Mouse (Mus musculus) embryonic fibroblast, embryonic 13.5 days (primary cell): Measurements from ENCODE around the gene Vps13c. TPM values are rescaled to one million over a fixed set of nuclear protein-coding genes. Genes with fewer than 3 reads are reported as not detected.

Source experiments
- H3K27ac ChIP-seq: 2 replicates; pipeline ENCODE4 v1.5.1; 2012; ENCODE audit warnings: low read length, control low read depth, inconsistent platforms; ENCODE audit not compliant: insufficient read depth
- H3K4me1 ChIP-seq: 2 replicates; pipeline ENCODE4 v1.6.1; 2011; ENCODE audit warnings: low read length; ENCODE audit not compliant: control insufficient read depth, insufficient read depth
- H3K4me3 ChIP-seq: 2 replicates; pipeline ENCODE4 v1.5.1; 2011; ENCODE audit warnings: mild to moderate bottlenecking, control low read depth, low read length; ENCODE audit not compliant: insufficient read depth
- CTCF ChIP-seq: IDR thresholded peaks from 2 replicates; pipeline ENCODE4 v1.5.1; 2011; ENCODE audit warnings: mild to moderate bottlenecking, control low read depth, low read length, moderate library complexity, borderline replicate concordance; ENCODE audit not compliant: insufficient read depth
- POLR2A ChIP-seq: IDR thresholded peaks from 2 replicates; pipeline ENCODE4 v1.6.1; 2011; ENCODE audit warnings: low read depth, mild to moderate bottlenecking, control low read depth, low read length, moderate library complexity
- polyA plus RNA-seq: library from polyadenylated mRNA; stranded (reverse); fragments of >200 nt; gene quantifications from 2 replicates; pipeline ENCODE4 v1.2.4, GENCODE M21; 2011; ENCODE audit warnings: low read depth; ENCODE audit not compliant: missing spikeins, insufficient read length

Gene Vps13c
- polyA plus RNA-seq, 1 experiment = 27.3 TPM

- no peak for TF ChIP-seq CTCF
- TF ChIP-seq POLR2A = no peak
- no peak overlapping the region for H3K27ac ChIP-seq
- no peaks in the 10 kb centered on the region for H3K4me1 ChIP-seq
- no peak overlapping the region for H3K4me3 ChIP-seq
Observed at GRCm38 (mm10) chr9:68006566-68006965, 166.4 kb downstream of the Vps13c start.

GRCm38 (mm10) chr9:68014991-68015396 is 174.8 kb downstream of the Vps13c start:
- Histone ChIP-seq H3K27ac (no peak overlapping the region), H3K4me3 (no peak overlapping the region), H3K4me1 (no peaks in the 10 kb centered on the region)
- TF ChIP-seq POLR2A (no peak), CTCF (peak; percentile 93)

DNA sequence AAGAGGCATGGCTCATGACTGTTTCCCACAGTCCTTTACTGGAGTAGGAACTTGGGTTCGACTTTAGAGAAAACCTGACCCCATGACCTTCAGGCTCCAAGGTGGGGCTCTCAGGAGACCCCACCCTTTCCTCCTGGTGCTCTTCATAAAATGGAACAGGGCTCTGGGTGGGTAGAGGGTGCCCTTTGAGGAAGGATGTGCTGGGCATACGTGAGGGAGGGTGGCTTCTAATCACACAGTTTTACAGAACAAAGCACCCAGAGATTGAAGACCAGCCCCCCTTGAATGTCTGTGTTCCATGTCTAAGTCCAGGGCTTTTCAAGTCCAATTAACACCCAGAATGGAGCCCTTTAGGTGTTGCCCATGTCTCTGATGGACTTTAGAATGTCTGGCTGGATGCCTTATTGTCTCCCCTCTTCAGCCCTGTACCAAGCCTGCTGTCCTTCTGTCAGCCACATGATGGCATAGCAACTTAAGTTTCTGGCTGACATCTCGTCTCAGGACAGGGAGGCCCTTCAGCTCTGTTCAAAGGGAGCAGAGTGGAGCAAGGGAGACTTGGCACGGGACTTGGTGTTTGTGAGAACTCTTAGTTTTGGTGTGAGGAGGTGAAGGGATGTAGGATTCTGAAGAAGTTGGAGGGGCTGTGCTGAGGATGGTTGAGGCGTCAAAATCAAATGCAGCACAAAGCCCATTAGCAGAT is 176.2 kb downstream of the Vps13c start:
- no peaks in the 10 kb centered on the region for H3K4me1 ChIP-seq
- no peak overlapping the region for H3K4me3 ChIP-seq
- TF ChIP-seq CTCF (peak; percentile 80; the same call in 1 of the 2 replicates), POLR2A (no peak)
- no peak overlapping the region for H3K27ac ChIP-seq

DNA sequence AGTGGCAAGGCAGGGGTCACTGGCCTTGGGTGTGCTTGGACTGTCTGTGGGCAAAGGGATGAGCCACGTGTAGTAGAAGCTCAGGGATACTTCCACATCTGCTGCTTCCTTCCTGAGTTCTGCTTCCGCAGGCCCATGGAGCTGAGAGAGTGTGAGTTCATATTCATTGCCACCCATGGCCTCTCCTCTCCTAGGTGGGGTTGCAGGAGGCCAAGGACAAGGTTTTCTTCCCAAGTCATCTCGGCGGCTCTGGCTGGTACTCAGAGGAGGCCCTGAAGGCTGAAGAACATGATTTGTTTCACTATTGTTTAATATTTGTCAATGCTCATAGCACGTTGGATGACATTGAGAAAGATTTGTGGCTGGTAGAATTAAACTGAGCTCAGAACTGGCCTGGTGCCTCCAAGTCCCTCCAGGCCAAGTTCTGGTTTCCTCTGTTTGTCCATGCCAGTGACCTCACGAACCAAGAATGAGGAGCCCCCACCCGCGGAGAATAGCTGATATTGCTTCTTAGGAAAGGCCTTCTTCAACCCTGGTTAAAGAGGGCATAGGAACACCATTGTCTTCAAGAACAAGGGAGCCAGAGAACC is 180.7 kb downstream of the Vps13c start:
- Histone ChIP-seq H3K27ac (no peak overlapping the region), H3K4me3 (no peak overlapping the region), H3K4me1 (no peaks in the 10 kb centered on the region)
- TF ChIP-seq POLR2A = no peak
- no peak for TF ChIP-seq CTCF

GRCm38 (mm10) chr9:68022311-68023043 is 182.3 kb downstream of the Vps13c start:
- TF ChIP-seq POLR2A = no peak
- TF ChIP-seq CTCF = no peak
- no peak overlapping the region for H3K4me3 ChIP-seq
- H3K27ac ChIP-seq = no peak overlapping the region
- no peaks in the 10 kb centered on the region for H3K4me1 ChIP-seq

- TF ChIP-seq CTCF = no peak
- TF ChIP-seq POLR2A = no peak
- Histone ChIP-seq H3K4me1 (no peaks in the 10 kb centered on the region), H3K4me3 (no peak overlapping the region), H3K27ac (no peak overlapping the region)
Observed at GRCm38 (mm10) chr9:68028631-68029030, 188.4 kb downstream of the Vps13c start.

DNA sequence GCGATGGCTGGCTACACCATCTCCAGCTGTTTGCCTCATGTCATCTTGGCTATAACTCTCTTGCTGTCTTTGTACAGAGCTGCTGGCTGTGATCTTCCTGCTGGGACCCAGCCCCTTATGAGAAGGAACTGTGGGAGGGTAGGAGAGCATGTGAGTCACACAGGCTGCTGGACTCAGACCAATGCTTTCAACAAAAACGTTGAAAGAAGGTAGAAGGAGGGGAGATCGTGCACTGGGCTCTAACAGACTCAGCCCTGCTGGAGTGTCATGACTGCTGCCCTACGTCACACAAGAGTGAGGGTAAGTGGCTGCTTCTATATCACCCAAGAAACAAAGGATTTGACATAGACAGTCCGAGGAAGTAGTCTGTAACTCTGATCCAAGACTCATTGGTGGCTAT is 193.6 kb downstream of the Vps13c start:
- Histone ChIP-seq H3K4me1 (no peaks in the 10 kb centered on the region), H3K27ac (no peak overlapping the region), H3K4me3 (no peak overlapping the region)
- TF ChIP-seq POLR2A = no peak
- TF ChIP-seq CTCF = no peak

Other genes starting within 250 kb of the Vps13c start
- gene C2cd4b, start 81.0 kb upstream of the Vps13c start, polyA plus RNA-seq = not detected in 2 replicates
- gene C2cd4a, start 8.1 kb upstream of the Vps13c start, polyA plus RNA-seq = not detected in 2 replicates